Mouse (Mus musculus) lung, postnatal 10 days (tissue): ENCODE measurements at regions not wholly inside any gene's neighbourhood (a gene's known extent, or its start where the extent isn't known, plus 50 kb on each side); places are given as distances from the start of the nearest gene placed in this dataset.

Experiments
- DNase-seq: peaks from one replicate; pipeline ENCODE4 v3.0.0; 2021

- peak; percentile 63 for DNase-seq
Measured at GRCm38 (mm10) chr9:94378835-94379234, 159.0 kb downstream of the 1190002N15Rik start.

DNA sequence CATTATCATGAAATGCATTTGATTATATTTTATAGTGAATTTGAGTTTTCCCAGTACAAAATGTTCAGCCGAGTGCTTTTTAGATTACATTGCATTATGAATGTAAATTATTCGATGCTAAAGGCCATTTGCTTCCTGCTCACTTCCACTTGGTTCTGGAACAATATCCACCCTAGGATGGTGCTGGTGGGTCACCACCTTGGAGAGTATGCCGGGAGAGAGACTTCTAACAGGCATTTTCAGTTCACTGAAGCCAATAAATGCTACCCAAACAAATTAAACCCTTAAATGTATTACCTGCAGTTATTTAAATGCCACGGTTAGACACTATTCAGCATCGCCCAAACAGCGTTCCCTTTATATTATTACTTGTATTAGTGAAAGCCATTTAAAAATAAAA, 159.6 kb downstream of the 1190002N15Rik start:
- DNase-seq = no peak

GRCm38 (mm10) chr9:94377346-94378039, 160.4 kb downstream of the 1190002N15Rik start:
- no peak for DNase-seq

GRCm38 (mm10) chr9:94370976-94371375, 166.9 kb downstream of the 1190002N15Rik start:
- DNase-seq = no peak

DNA sequence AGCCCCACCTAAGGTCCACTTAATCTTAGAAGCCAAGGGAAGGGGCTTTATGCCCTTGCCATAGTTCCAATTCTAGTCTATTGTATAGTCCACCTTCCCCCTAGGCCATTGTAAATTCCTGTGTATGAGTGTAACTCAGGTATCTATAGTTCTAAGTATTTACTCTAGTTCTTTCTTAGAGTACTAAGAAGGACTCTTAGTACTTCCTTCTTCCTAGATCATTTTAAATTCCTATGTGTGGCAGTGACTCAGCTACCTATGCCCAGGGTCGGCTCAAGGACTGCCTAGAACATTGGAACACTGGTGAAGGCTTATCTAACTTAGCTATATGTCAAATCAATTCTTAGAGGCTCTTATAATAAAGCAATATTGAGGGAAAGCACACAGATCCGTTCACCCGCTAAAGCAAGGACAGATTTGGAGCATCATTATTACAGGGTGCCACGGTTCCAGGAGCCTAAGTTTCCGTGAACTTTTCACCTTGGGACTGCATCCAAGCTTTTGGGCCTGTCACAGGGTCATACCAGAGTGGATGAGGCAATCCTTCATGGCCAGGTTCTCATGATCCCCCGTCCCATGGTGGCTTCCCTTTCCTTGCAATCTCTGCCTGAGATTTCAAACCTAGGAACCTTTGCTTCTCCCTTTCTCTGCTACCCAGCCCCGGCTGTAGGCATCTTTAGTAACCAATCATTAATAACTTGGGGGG, 169.5 kb downstream of the 1190002N15Rik start:
- no peak for DNase-seq

GRCm38 (mm10) chr9:94361877-94362697, 175.8 kb downstream of the 1190002N15Rik start:
- DNase-seq = peak; percentile 14

- no peak for DNase-seq
Measured at GRCm38 (mm10) chr9:94361011-94361410, 176.9 kb downstream of the 1190002N15Rik start.

DNA sequence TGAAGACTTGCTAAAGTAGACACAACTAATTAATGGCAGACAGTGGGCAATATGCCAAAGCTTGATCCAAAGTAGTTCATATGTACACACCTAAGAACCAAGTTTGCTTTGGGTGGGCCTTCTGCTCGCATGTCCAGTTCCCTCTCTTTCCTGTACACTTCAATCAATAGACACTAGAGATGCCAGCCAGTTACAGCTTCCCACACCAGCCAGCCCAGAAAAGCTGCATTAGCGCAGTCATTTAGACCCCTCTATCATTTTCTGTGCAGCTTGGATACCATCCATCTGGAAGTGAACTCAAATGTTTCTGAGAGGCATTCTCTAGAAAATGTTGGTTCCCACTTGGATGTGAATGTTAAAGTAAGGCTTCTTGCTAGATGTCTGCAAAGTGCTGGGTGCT, 179.7 kb downstream of the 1190002N15Rik start:
- DNase-seq = no peak

- no peak for DNase-seq
Measured at GRCm38 (mm10) chr9:94342011-94342410, 195.9 kb downstream of the 1190002N15Rik start.

DNA sequence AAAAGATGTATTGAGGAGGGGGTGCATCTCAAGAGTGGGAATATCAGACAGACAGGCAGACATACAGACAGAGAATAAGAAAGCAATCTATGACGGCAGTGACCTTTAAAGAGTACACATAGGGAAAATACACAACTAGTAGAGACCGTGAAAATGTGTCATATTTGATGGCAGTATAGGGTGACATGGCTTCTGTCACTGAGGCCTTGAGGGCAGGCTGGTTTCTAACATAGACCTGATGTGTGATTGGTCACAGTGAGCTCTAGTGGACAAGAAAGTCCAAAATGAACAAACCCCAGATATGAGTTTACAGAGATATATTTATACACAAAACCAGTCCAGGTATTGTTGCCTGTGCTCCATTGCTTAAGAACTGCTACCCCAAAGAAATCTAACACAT, 196.3 kb downstream of the 1190002N15Rik start:
- no peak for DNase-seq

DNA sequence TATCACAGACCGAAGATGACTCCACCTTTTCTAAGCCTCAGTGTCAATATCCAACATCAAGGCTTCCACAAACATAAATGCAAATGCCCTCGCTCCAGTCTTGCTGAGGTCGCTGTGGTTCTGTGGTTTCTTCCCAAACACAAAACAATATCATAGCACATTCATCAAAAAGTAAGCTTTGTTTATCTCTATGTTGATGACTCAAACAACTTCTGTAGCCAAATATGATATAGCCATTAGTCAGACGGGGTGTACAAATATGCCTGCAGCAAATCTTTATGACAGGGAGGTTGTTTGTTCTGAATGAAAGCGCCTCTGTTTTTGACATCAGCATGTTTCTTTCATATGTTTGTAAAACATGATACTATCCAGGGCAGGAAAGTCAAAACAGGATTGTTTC, 204.4 kb downstream of the 1190002N15Rik start:
- no peak for DNase-seq

DNA sequence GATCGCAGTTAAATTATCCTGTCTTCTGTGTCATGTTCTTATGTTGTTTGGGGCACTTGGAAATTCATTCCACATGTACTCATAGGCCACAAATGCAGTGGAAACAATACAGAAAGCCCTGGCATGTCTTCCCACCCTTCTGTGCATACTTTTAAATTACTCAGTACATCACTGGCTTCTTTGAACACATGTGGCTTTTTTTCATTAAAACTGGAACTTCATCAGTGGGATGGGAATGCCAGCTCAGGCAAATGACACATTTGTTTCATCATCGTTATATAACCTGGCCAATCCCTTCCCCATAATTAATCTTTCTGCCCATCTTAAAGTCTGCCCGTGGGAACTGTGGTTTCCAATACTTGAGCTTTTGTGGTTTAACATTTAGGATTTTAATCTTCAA, 214.9 kb downstream of the 1190002N15Rik start:
- no peak for DNase-seq

- no peak for DNase-seq
Measured at GRCm38 (mm10) chr9:94302575-94302974, 235.3 kb downstream of the 1190002N15Rik start.

DNA sequence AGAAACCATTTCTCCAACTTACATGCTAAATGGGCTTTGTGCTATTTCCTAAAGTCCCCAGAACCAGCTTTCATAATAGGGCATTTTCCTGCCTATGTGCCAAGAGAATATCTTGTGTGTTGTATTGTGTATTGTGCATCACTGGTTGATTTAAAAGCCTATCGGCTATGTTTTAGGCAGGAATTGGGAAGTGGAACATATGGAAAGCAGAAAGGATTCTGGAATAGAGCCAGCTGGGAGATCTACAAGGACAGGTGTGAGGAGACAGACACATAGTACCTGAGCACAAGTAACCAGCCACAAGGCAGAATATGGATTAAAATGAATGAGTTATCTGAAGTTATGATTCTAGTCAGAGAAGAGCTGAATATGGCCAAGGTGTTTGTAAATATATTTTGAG, 236.0 kb downstream of the 1190002N15Rik start:
- no peak for DNase-seq

DNA sequence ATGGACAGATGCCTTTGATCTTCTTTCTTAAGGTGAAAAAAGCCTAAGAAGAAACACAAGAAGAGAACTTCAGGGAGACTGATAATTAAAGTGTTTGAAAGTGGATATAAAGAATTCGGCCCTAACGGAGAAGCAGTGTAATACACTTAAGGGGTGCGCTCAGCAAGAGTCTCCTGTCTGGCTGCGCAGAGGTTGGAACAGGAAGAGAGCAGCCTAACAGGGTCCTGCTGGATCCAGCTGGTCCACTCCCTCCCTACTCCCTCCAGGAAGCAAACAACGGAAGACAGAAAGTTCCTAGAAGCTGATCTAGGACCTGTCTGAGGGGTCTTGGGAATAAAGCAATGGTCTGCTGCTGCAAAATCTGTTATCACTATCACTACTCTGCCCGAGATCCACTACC, 242.4 kb downstream of the 1190002N15Rik start:
- DNase-seq = no peak

GRCm38 (mm10) chr9:94292147-94292546, 245.7 kb downstream of the 1190002N15Rik start:
- no peak for DNase-seq

DNA sequence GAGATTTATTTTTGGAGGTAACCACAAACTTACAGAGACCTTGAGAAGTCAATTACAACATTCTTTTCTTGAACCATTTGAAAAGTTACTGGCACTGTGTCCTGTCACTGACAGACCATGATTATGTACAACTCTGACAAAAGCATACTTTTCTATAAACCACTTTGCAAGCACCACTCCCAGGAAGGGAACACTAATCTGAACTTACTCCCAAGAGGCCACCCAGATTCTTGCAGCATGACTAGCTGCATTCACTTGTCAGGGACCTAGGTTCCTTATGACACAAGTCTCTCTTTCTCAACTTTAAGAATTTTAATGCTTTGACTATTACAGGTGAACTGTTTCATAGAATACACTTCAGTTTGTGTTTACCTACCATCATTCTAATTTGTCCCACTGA, 248.3 kb downstream of the 1190002N15Rik start:
- no peak for DNase-seq

- DNase-seq = no peak
Measured at GRCm38 (mm10) chr9:94287559-94287958, 250.3 kb downstream of the 1190002N15Rik start.

DNA sequence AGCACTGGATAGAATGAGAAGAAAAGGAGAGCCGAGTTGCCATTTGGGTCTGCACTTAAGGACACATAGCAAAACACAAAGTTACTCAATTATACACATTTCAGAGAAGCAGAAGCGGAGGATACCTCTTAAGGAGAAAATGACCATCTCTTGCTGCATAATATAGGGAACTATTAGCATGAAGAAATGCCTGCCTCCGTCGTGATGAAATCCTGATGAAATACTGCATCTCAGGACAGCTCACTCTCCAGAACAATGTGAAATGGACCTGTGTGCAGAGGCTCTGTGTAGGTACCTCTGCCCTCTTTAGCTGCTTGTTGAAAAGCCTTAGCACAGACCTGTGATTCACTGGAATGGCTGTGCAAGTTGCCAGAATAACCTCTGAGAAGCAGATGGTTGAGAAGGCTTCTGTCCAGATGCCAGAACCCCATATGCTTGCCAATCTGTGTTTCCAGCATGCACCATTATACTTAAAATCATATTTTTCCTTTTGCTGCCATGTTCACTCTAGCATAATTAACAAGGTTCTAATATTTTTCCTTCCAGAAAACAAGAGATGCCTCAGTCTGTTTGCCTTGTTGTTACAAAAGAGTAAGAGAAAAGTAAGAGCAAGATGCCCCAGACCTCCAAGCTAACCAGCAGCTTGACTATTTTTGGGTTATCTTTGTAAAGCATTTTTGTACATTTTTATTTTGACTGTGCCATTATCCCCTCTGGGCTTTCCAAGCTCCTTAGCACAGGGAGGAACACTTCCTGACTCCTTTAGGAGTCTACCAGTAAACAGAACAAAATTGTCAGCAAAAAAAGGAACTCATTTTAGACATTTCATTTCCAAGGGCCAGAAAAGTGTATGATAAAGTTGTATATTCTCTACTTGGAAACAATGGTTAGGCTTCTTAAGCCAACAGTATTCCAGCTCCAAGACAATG, 259.0 kb downstream of the 1190002N15Rik start:
- no peak for DNase-seq

DNA sequence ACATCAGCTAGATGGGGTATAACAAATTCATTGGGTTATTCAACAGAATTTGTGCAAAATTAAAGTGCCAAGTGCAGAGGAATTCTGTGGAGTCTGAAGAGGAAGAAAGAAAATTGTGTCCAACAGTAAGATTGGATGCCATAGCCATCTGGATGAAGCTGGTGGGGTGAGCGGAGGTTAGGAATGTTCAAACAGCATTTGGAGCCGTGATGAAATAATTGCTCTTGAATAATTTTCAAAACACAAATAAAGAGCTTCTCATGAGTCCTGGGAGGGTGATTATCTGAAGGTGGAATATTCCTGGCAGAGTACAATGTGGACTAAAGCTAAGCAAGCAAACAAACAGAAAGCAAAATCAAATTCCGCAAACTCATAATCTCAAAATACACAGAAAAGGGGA, 260.8 kb downstream of the 1190002N15Rik start:
- DNase-seq = peak; percentile 9

GRCm38 (mm10) chr9:94269213-94269612, 268.7 kb downstream of the 1190002N15Rik start:
- DNase-seq = no peak

DNA sequence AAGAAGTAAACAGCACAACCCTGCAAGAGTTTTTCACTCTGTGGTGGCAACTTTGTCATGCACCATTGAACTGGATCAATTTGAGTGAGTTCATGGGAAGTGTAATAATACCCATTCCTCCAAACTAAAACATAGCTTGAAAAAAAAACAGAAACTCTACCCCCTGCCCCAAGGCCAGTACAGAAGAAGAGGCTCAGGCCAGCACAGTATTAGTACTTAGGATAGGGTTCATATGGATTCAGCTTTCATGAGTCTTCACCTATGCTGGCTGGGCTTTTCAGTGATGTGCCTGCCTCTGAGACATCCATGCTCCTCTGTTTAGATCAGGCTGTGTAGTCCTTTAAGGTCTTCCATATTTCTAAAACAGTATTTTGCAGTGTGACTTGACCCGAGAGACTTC, 270.6 kb downstream of the 1190002N15Rik start:
- no peak for DNase-seq
